Mouse (Mus musculus) stomach, postnatal 0 days (tissue): ENCODE data around the gene Slc38a4.

Experiments
- CTCF ChIP-seq: IDR thresholded peaks from 2 replicates; pipeline ENCODE4 v1.5.1; 2016; ENCODE audit warnings: antibody characterized with exemption, low read depth, mild to moderate bottlenecking, moderate library complexity
- EP300 ChIP-seq: optimal IDR thresholded peaks from 2 replicates; pipeline ENCODE3; 2016; ENCODE audit warnings: antibody characterized with exemption

DNA sequence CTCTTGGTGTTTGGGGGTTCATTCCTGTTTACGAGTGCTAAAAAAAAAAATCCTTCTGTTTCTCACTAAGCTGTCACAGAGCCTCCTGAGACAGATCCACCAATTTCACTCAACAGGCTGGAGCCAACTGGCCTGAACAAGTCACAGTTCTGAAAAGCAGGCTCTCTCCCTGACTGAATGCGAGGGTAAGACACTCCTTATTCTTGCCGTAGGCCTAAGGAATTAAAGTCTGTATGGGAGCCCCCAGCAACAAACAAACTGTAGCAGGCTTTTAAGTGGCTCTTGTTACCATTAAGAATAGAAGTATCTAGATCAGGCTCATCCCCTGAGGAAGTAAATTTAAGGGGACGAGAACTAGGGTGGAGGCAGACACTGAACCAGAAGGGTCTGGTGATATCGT is 7.5 kb upstream of the Slc38a4 start:
- no peak for TF ChIP-seq CTCF
- no peak for TF ChIP-seq EP300
